Mouse (Mus musculus) left cerebral cortex, adult 11 months (tissue): Measurements from ENCODE around the gene Gria2.

ENCODE experiments used
- DNase-seq: peaks from one replicate; pipeline ENCODE4 v3.0.0; 2022; ENCODE audit warnings: low spot score

The Gria2 gene

GRCm38 (mm10) chr3:80775971-80776370 is 26.7 kb downstream of the Gria2 start:
- DNase-seq = no peak

DNA sequence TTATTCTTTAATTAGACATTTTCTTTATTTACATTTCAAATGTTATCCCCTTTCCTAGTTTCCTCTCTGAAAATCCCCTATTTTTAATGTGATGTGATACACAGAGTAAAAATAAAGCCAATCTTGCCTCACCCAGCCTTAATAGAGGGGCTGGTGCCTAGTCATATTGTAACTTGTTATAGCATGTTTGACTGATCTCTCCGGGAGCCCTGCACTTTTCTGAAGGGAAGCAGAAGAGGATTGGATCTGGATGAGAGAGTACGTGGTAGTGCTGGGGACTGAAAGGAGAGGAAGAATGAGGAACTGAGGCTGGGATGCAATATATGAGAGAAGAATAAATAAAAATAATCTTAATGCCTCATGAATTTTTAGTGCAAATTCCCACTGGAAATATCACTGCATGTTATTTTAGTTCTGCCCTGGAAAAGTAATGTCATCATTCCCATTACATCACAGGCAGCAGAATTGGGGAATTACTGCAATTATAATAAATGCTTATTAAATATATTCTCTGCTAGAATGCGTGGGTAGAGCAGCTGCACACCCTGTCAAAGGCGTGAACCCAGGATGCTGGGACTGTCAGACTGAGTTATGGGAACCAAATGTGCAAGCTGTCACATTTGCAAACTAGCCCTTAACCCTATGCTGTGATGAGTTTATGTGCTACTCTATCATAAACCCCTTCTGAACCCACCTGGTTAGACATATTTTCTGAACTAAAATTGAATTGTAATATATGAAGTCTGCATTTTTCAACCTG is 28.4 kb downstream of the Gria2 start:
- no peak for DNase-seq

GRCm38 (mm10) chr3:80773232-80773631 is 29.4 kb downstream of the Gria2 start:
- no peak for DNase-seq

DNA sequence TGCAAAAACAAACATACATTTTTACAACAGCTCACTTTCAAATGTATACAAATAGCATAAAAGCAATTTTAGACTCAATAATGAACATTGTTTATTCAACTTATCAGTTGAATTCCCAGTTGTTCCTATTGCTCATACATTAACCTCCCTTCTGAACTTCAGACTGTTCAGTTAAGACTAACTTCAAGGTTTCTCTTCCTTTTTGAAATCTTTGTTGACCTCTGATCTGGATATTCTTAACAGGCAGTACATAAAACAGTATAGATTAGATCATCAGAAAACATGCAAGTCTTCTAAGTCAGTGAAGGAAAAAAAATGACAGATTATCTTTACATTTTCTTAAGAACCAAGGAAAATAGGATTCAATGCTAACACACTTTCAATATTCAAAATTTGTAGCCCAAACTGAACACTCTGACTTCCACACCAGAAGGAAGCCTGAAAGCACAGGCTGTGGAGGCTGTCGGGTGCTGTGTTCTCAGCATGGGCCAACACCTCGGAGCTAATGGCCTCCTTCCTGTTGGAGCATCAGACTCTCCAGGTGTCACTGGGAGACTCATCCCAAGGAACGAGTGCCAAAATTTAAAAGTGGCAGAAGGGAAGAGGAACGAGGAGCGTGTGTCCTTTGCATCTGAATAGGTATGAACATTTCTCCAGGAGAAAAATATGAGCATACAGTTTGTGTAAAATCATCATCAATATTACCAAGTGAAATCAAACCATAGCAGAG is 33.0 kb downstream of the Gria2 start:
- DNase-seq = no peak

- DNase-seq = no peak
Measured at GRCm38 (mm10) chr3:80758955-80759354, 43.7 kb downstream of the Gria2 start.

DNA sequence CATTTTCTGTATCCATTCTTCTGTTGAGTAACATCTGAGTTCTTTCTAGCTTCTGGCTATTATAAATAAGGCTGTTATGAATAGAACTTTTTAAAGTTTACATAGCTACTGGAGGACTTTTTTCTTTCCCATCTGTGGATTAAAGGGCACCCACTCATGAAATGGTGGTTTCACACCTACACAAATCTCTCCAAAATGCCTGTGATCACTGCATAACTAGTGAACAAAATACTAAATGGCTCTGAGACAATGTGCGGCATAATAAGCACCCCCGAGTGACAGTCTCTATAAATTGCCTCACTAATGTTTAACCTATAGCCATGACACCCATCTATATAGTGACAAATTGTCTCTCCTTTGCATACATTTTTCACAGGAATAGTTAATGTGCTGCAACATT is 44.3 kb downstream of the Gria2 start:
- DNase-seq = no peak

- no peak for DNase-seq
Measured at GRCm38 (mm10) chr3:80750786-80751185, 51.8 kb downstream of the Gria2 start.

DNA sequence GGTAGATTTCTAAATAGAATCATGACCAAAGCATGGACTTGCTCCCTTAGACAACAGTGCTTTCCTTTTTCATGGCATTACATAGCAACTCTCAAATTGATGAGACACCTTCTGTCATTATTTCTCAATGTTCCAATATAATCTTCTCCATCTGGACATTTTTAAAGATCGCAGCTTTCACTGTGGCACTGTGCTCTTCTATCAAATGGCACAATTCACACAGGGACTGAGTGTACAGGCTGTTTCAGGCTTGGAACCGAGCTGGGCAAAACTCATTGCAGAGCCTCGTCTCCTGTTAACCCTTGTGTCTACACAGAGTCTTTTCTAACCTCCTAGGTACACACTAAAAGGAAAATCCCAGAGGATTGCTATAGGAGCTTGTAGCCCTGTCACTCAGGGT is 77.4 kb downstream of the Gria2 start:
- DNase-seq = no peak

- no peak for DNase-seq
Measured at GRCm38 (mm10) chr3:80713123-80713522, 89.5 kb downstream of the Gria2 start.

- no peak for DNase-seq
Measured at GRCm38 (mm10) chr3:80708992-80709391, 93.6 kb downstream of the Gria2 start.

DNA sequence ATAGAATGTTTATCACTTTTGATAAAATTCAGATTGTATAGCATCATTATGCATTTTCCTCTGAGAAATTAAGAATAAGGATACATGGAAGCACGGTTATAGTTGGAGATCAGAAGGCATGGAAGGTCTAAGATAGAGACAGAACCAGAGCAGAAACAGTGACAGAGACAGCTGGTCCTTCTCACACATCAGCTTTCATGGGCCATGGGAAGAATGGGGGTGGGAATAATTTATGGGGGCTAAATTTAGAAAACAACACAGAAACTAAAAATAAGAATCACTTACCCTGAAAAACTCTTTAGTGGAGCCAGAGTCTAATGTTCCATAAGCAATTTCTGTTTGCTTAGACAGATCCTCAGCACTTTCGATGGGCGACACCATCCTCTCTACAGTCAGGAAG is 100.5 kb downstream of the Gria2 start:
- DNase-seq = no peak

GRCm38 (mm10) chr3:80697523-80697922 is 105.1 kb downstream of the Gria2 start:
- no peak for DNase-seq

DNA sequence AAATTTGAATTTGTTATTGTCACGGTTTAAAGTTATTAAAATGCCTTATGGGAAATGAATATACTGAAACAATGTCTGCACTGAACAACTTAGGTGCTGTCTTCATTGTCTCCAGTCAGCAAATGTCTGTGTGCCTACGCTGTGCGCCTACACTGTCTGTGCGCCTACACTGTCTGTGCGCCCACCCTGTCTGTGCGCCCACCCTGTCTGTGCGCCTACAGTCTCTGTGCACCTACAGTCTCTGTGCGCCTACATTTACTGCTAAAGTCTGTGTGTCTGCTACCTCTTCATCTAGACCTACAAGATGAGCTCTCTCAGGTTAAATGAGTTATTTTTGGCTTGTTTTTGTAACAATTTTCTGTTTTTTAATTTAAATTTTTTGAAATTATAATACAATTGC is 107.7 kb downstream of the Gria2 start:
- no peak for DNase-seq

DNA sequence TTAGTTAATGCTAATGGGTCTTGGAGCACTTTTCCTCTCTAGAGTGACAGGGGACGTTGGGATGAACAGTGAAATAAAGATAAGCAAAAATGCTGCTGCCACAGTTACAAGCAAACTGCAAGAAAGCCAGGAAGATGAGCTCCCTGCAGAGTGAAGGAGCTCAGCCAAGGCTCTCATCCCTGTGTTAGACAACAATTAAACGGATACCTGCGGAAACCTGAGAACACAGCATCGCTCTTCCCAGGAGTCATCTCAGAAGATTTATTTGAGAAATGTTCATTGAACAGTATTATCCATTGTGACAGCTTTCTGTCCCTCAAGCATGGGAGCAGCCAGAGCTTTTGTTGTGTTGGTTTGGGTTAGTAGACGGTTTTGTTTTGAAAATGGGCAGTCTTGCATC is 137.5 kb downstream of the Gria2 start:
- no peak for DNase-seq

DNA sequence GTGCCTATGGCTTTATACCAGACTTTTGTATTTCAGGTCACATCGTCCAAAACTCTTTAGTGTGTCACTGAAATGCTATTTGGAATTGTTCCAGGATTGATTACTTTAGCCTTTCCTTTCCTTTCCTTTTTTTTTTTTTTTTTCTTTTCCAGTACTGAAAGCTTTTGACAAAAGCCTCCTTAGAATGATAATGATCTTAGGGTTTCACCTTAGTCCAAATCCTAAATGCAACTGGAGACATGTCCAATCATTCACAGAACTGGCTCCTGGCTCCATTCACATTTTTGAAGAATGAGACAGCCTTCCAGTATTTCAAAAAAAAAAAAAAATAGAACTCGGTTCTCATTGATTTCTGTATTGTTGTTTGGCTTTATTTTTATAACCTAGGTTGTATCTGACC is 139.3 kb downstream of the Gria2 start:
- DNase-seq = no peak

DNA sequence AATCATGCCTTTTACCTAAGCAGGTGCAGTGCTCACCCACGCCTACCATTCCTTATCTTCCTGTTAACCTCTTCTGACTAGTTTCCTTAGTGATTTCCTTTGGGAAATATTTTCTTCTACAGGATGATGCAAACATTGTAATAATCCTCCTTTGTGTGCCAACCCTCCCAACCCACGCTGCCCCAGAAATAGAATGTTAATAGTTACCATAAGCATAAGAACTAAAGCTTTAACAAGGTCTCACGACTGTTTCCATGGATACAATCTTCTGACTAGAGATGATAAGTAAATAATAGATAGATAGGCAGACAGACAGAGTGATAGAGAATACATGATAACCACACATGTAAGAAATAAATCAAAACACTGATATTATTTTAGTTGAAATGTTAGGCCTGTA is 140.8 kb downstream of the Gria2 start:
- no peak for DNase-seq

DNA sequence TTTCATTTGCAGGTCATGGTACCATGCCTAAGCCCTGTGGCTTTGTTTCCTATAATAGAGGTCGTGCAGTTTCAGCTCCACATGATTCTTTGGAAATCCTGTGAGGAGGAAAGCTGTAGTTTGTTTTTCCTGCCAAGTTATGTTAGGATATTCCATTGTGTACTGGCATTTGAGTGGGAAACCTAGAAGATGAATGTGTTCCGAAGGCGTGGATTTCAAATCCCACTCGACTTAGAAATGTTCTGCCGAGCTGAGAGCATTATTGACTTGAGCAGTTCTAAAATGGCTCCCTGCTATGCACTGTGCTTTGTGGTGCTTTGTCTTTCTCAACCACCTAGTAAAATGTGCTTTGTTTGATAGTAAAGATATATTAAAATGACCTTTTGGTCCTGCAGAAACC is 150.4 kb downstream of the Gria2 start:
- DNase-seq = no peak
